Mouse (Mus musculus) ES-Bruce4 (cell line): ENCODE measurements around the gene Antxr1. TPM values are rescaled to one million over a fixed set of nuclear protein-coding genes. Genes with fewer than 3 reads are reported as not detected.

ENCODE experiments used
- H3K27ac ChIP-seq: 2 replicates; pipeline ENCODE4 v1.5.1; 2012; ENCODE audit warnings: low read length, inconsistent platforms; ENCODE audit not compliant: insufficient read depth
- H3K27me3 ChIP-seq: 2 replicates; pipeline ENCODE4 v1.6.1; 2012; ENCODE audit warnings: mild to moderate bottlenecking, low read length, inconsistent platforms; ENCODE audit not compliant: control insufficient read depth, poor library complexity, insufficient read depth, severe bottlenecking
- H3K36me3 ChIP-seq: 2 replicates; pipeline ENCODE4 v1.6.1; 2012; ENCODE audit warnings: inconsistent platforms, mild to moderate bottlenecking, low read length, moderate library complexity; ENCODE audit not compliant: control insufficient read depth, poor library complexity, insufficient read depth, severe bottlenecking
- H3K4me1 ChIP-seq: one replicate; pipeline ENCODE4 v1.8.1; 2011; ENCODE audit warnings: low read length; ENCODE audit not compliant: control insufficient read depth, insufficient read depth
- H3K4me3 ChIP-seq: 2 replicates; pipeline ENCODE4 v1.5.1; 2011; ENCODE audit warnings: low read depth, mild to moderate bottlenecking, low read length
- H3K9ac ChIP-seq: 2 replicates; pipeline ENCODE4 v1.6.1; 2012; ENCODE audit warnings: low read depth, mild to moderate bottlenecking, inconsistent platforms; ENCODE audit not compliant: poor library complexity, severe bottlenecking
- H3K9me3 ChIP-seq: replicated peaks from 2 replicates; pipeline ENCODE4 v1.6.1; 2012; ENCODE audit warnings: mild to moderate bottlenecking, low read length, inconsistent platforms; ENCODE audit not compliant: control insufficient read depth, poor library complexity, insufficient read depth, severe bottlenecking
- CTCF ChIP-seq: IDR thresholded peaks from one replicate; pipeline ENCODE4 v1.8.1; 2011; ENCODE audit warnings: low read depth, low read length
- EP300 ChIP-seq: IDR thresholded peaks from 2 replicates; pipeline ENCODE4 v1.6.1; 2011; ENCODE audit warnings: low read depth, low read length; ENCODE audit not compliant: insufficient read depth
- POLR2A ChIP-seq: IDR thresholded peaks from one replicate; pipeline ENCODE4 v1.8.1; 2011; ENCODE audit warnings: low read length; ENCODE audit not compliant: insufficient read depth
- polyA plus RNA-seq: library from polyadenylated mRNA; stranded (reverse); fragments of >200 nt; gene quantifications from 2 replicates; pipeline ENCODE4 v1.2.4, GENCODE M21; 2011; ENCODE audit warnings: low read depth; ENCODE audit not compliant: missing spikeins, insufficient read depth, insufficient read length

The Antxr1 gene
- polyA plus RNA-seq, 1 experiment, result 1.6 TPM

GRCm38 (mm10) chr6:87282346-87282781 is 53.3 kb downstream of the Antxr1 start:
- Histone ChIP-seq H3K4me1 (no peaks in the 10 kb centered on the region), H3K27ac (no peak overlapping the region), H3K9me3 (no peaks in the 10 kb centered on the region), H3K27me3 (no peaks in the 10 kb centered on the region), H3K36me3 (no peaks in the 10 kb centered on the region), H3K4me3 (no peak overlapping the region), H3K9ac (no peak overlapping the region)
- TF ChIP-seq POLR2A (no peak), EP300 (no peak), CTCF (no peak)

- Histone ChIP-seq H3K27me3 (no peaks in the 10 kb centered on the region), H3K4me1 (no peaks in the 10 kb centered on the region), H3K27ac (no peak overlapping the region), H3K9me3 (no peaks in the 10 kb centered on the region), H3K4me3 (no peak overlapping the region), H3K9ac (no peak overlapping the region), H3K36me3 (no peaks in the 10 kb centered on the region)
- TF ChIP-seq EP300 (no peak), CTCF (no peak), POLR2A (no peak)
Measured at GRCm38 (mm10) chr6:87281771-87282170, 53.9 kb downstream of the Antxr1 start.

DNA sequence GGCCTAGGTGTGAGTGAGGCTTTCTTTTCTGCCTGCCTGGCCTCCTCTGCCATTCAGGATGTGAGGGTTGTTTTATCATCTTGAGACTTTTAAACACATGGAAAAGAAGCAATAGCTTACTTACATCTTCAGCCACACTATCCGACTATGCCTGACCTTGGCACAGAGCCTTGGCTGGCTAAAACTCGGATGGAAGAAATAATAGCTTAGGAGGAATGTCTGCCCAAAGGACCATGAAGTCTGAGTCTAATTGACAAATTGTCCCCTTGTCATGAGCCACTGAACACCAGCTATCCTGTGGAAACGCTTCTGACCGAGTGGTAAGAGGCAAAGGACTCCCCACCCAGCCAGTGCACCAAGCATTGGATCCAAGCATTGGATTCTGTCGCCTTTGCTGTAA is 57.5 kb downstream of the Antxr1 start:
- H3K36me3 ChIP-seq, result no peaks in the 10 kb centered on the region
- H3K27me3 ChIP-seq, result no peaks in the 10 kb centered on the region
- no peak overlapping the region for H3K27ac ChIP-seq
- no peaks in the 10 kb centered on the region for H3K9me3 ChIP-seq
- H3K9ac ChIP-seq, result no peak overlapping the region
- H3K4me1 ChIP-seq, result no peaks in the 10 kb centered on the region
- TF ChIP-seq POLR2A (no peak), CTCF (no peak), EP300 (no peak)
- no peak overlapping the region for H3K4me3 ChIP-seq

- no peaks in the 10 kb centered on the region for H3K4me1 ChIP-seq
- H3K36me3 ChIP-seq, result no peaks in the 10 kb centered on the region
- H3K27ac ChIP-seq, result no peak overlapping the region
Measured at GRCm38 (mm10) chr6:87277527-87277926, 58.1 kb downstream of the Antxr1 start.

DNA sequence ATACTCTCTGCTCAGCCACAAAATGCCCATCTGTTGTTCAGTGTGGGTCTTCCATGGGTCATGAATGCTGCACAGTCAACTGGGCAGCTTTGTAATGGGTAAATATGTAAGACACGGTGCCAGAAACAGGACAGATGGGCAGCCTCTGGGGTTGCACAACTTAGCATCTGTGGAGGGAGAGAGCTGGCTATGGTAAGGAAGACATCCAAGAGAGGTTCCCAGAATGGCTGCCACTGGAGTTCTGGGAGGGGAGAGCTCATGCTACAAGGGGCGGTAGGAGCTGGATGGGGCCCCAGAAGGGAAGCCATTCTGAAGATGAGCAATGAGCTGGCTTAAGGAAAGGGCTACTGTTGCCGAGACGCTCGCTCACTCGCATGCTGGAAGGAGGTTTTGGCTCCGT is 58.7 kb downstream of the Antxr1 start:
- no peaks in the 10 kb centered on the region for H3K4me1 ChIP-seq
- no peaks in the 10 kb centered on the region for H3K9me3 ChIP-seq
- no peak overlapping the region for H3K9ac ChIP-seq
- H3K36me3 ChIP-seq, result no peaks in the 10 kb centered on the region
- TF ChIP-seq CTCF (no peak), EP300 (no peak), POLR2A (no peak)
- H3K27ac ChIP-seq, result no peak overlapping the region
- no peaks in the 10 kb centered on the region for H3K27me3 ChIP-seq
- no peak overlapping the region for H3K4me3 ChIP-seq

More at GRCm38 (mm10) chr6:87277527-87277926, 58.1 kb downstream of the Antxr1 start:
- TF ChIP-seq POLR2A (no peak), EP300 (no peak), CTCF (no peak)
- Histone ChIP-seq H3K9me3 (no peaks in the 10 kb centered on the region), H3K4me3 (no peak overlapping the region), H3K27me3 (no peaks in the 10 kb centered on the region), H3K9ac (no peak overlapping the region)

DNA sequence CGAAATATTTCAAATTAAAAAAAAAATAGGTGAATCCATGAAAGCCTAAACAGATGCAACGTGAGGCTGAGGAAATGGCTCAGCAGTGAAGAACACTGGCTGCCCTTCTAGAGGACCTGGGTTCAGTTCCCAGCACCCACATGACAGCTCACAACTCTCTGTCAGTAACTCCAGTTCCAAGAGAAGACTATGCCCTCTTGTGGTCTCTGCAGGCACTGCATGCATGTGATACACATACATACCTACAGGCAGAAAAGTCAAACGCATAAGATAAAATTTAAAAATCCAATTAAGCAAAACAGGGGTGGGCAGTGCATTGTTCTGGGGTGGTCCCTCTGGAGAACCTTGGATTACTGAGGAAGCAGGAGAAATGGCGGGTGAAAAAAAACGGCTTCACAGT is 60.8 kb downstream of the Antxr1 start:
- no peak overlapping the region for H3K27ac ChIP-seq
- no peaks in the 10 kb centered on the region for H3K4me1 ChIP-seq
- no peaks in the 10 kb centered on the region for H3K36me3 ChIP-seq
- no peaks in the 10 kb centered on the region for H3K27me3 ChIP-seq
- no peak for TF ChIP-seq EP300
- TF ChIP-seq POLR2A, result no peak
- TF ChIP-seq CTCF, result peak; percentile 4
- no peak overlapping the region for H3K4me3 ChIP-seq
- no peak overlapping the region for H3K9ac ChIP-seq
- no peaks in the 10 kb centered on the region for H3K9me3 ChIP-seq
